Mouse (Mus musculus): Measurements from ENCODE around the gene Lrrc25. TPM values are rescaled to one million over a fixed set of nuclear protein-coding genes. Genes with fewer than 3 reads are reported as not detected.

Gene Lrrc25
- total RNA-seq (2023), result 1 to 10 TPM in 1 of 2 experiments, under 1 TPM in 1; 0.98 to 1.3 TPM

GRCm38 (mm10) chr8:70615894-70616293, at the start of gene Lrrc25:
Gene Lrrc25, plus strand, starts transcription at chr8:70616155.

GRCm38 (mm10) chr8:70593961-70594609, 21.9 kb upstream of the Lrrc25 start, which contains the start of gene Isyna1:
Gene Isyna1, plus strand, starts transcription at chr8:70594373.

GRCm38 (mm10) chr8:70608749-70609367, 7.1 kb upstream of the Lrrc25 start, which contains the start of gene Ssbp4:
Gene Ssbp4, minus strand, starts transcription at chr8:70608872.

GRCm38 (mm10) chr8:70632346-70632892, 16.5 kb downstream of the Lrrc25 start, which contains the start of gene Gdf15:
Gene Gdf15, minus strand, starts transcription at chr8:70632456.

GRCm38 (mm10) chr8:70660273-70660725, 44.3 kb downstream of the Lrrc25 start, which contains the start of gene Pgpep1:
Gene Pgpep1, minus strand, starts transcription at chr8:70660388.

Other genes with a start within 250 kb of the Lrrc25 start
- 1 to 10 TPM; 1.0 to 1.7 TPM for gene Comp, start 242.6 kb upstream of the Lrrc25 start, total RNA-seq (2023)
- gene Crtc1, start 176.6 kb upstream of the Lrrc25 start, total RNA-seq (2023), result 10 to 100 TPM; 22.0 to 24.7 TPM
- gene Klhl26, start 139.2 kb upstream of the Lrrc25 start, total RNA-seq (2023), result 10 to 100 TPM in 1 of 2 experiments, 1 to 10 TPM in 1; 9.8 to 10.7 TPM
- not detected for gene Tmem59l, start 128.8 kb upstream of the Lrrc25 start, total RNA-seq (2023)
- not detected for gene Crlf1, start 123.0 kb upstream of the Lrrc25 start, total RNA-seq (2023)
- 10 to 100 TPM; 64.4 to 64.7 TPM for gene Rex1bd, start 109.4 kb upstream of the Lrrc25 start, total RNA-seq (2023)
- 1,000 to 10,000 TPM; 3,558 to 3,776 TPM for gene Uba52, start 105.4 kb upstream of the Lrrc25 start, total RNA-seq (2023)
- gene Fkbp8, start 88.4 kb upstream of the Lrrc25 start, total RNA-seq (2023), result 100 to 1,000 TPM; 257 to 281 TPM
- gene Kxd1, start 88.2 kb upstream of the Lrrc25 start, total RNA-seq (2023), result 10 to 100 TPM; 57.3 to 61.1 TPM
- 10 to 100 TPM; 27.8 to 29.0 TPM for gene Ell, start 76.7 kb upstream of the Lrrc25 start, total RNA-seq (2023)
- gene Isyna1, start 21.8 kb upstream of the Lrrc25 start, total RNA-seq (2023), result 10 to 100 TPM; 76.4 to 85.3 TPM
- 100 to 1,000 TPM in 1 of 2 experiments, 10 to 100 TPM in 1; 93.5 to 116 TPM for gene Ssbp4, start 7.3 kb upstream of the Lrrc25 start, total RNA-seq (2023)
- not detected for gene Gdf15, start 16.3 kb downstream of the Lrrc25 start, total RNA-seq (2023)
- gene Pgpep1, start 44.2 kb downstream of the Lrrc25 start, total RNA-seq (2023), result 1 to 10 TPM; 2.6 to 3.7 TPM
- gene Lsm4, start 57.1 kb downstream of the Lrrc25 start, total RNA-seq (2023), result 100 to 1,000 TPM; 133 to 142 TPM
- 100 to 1,000 TPM; 758 to 827 TPM for gene Jund, start 82.8 kb downstream of the Lrrc25 start, total RNA-seq (2023)
- 1 to 10 TPM; 3.7 to 7.6 TPM for gene Iqcn, start 87.3 kb downstream of the Lrrc25 start, total RNA-seq (2023)
- gene Gm3336, start 102.4 kb downstream of the Lrrc25 start, total RNA-seq (2023), result not detected
- gene Pde4c, start 107.6 kb downstream of the Lrrc25 start, total RNA-seq (2023), result under 1 TPM; 0.32 to 0.47 TPM
- 1 to 10 TPM; 6.0 to 6.4 TPM for gene Rab3a, start 138.5 kb downstream of the Lrrc25 start, total RNA-seq (2023)
- 10 to 100 TPM; 20.7 to 25.0 TPM for gene Mpv17l2, start 144.8 kb downstream of the Lrrc25 start, total RNA-seq (2023)
- gene Pik3r2, start 160.6 kb downstream of the Lrrc25 start, total RNA-seq (2023), result 10 to 100 TPM; 14.2 to 17.2 TPM
- gene Mast3, start 188.9 kb downstream of the Lrrc25 start, total RNA-seq (2023), result 100 to 1,000 TPM; 188 to 190 TPM
- gene Il12rb1, start 192.3 kb downstream of the Lrrc25 start, total RNA-seq (2023), result 10 to 100 TPM in 1 of 2 experiments, 1 to 10 TPM in 1; 8.1 to 19.1 TPM
- gene Arrdc2, start 223.6 kb downstream of the Lrrc25 start, total RNA-seq (2023), result 10 to 100 TPM; 36.5 to 42.1 TPM
- gene Kcnn1, start 247.1 kb downstream of the Lrrc25 start, total RNA-seq (2023), result not detected